Mouse (Mus musculus) hematopoietic stem cell, adult 5-6 weeks (primary cell): ENCODE data around the gene Slc5a11. TPM values are rescaled to one million over a fixed set of nuclear protein-coding genes. Genes with fewer than 3 reads are reported as not detected.

ENCODE experiments used
- ATAC-seq, 2 experiments: fragments of 125-278 bp in 1 of 2; replicated peaks in 1 of 2; 2 replicates each; pipeline ENCODE4 v1.8.0; 2016 to 2017; ENCODE audit warnings: inconsistent platforms in 2 of 2, mild to moderate bottlenecking in 2 of 2, moderate number of reproducible peaks in 2 of 2, low read depth in 1 of 2, moderate TSS enrichment in 1 of 2; ENCODE audit not compliant: low FRiP score in 2 of 2, poor library complexity in 2 of 2, severe bottlenecking in 2 of 2, insufficient read depth in 1 of 2, low TSS enrichment in 1 of 2
- total RNA-seq: library from RNA; stranded (forward); fragments of 172-1452, 232-1000 nt; gene quantifications from 2 replicates; pipeline ENCODE4 v1.2.3, GENCODE M21; 2017

The Slc5a11 gene
- total RNA-seq = 0.50 and 1.3 TPM in 2 replicates

DNA sequence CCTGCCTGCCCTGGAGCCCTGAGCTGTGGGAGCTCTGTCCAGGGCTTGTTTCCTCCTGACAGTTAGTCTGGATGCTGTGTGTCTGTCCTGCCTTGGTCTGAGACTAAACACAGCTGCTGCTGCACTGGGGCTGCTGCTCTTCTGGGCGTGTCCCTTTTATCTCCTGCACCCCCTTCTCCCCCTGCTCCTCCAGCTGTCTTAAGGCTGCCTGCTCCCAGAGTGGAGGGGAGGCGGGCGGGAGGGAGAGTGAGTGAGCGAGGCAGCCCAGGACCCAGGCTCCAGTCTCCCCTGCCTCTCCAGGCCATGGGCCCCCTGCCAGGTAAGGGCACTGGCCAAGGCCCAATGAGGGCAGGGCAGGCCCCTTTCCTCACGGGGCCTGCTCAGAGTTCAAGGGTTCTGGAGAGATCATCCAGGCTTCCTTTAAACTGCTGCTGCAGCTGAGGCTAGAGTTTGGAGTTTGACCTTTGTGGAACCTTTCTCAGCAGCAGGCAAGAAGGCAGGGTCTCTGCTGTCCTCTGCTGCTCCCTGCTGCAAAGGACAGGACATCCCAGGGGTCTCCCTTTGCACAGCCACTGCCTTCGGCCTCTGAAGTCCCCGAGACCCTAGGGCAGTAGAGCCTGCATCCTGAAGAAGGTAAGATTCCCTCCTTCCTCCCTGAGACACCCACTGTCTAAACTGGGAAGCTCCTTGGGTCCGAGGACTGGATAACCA lies at the start of gene Slc5a11:
Gene Slc5a11 (plus strand): TSS at position 416 of the 711 bp plus-strand sequence.
- no peak for ATAC-seq

DNA sequence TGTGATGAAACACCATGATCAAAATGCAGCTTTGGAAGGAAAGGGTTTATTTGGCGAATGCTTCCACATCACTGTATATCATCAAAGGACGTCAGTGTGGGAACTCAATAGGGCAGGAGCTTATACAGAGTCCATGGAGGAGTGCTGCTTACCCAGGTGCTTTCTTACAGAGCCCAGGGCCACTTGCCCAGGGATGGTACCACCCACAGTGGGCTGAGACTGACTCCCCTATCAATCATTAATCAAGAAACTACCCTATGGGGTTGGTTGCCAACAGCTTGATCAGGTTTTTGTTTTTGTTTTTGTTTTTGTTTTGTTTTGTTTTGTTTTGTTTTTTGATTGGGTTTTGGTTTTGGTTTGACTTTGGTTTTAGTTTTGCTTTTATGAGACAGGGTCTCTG lies 47.1 kb upstream of the Slc5a11 start:
- ATAC-seq = no peak

DNA sequence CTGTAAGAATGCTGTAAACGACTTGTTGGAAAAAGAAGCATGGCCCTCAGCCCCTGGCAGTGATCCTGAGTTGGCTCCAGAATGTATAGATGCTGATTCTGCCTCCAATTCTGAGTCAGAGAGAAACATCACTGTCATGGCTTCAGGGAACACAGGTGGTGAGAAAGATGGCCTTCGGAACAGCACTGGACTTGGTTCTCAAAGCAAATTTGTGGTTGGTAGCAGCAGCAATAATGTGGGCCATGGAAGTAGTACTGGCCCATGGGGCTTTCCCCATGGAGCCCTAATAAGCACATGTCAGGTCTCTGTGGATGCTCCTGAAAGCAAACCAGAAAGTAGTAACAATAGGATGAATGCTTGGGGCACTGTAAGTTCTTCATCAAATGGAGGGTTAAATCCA lies 45.0 kb upstream of the Slc5a11 start:
- ATAC-seq = no peak

DNA sequence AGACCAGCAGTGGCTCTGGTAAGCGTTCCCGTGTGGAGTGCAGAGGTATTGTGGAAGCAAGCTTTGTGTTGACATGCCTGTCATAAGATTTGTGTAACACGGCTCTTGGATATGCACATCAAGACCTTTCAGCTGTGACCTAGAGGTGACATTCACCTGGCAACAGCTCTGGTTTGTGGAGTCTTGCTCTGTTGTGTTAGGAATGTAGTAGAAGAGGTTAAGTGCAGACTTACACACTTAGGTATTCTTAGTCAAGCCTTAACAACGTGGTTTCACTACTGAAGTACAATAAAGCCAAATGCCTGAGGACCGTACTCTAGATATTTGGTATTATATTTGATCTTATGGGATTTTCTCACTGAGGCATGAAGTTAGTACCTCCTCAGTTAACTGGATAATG lies 42.5 kb upstream of the Slc5a11 start:
- ATAC-seq = no peak

DNA sequence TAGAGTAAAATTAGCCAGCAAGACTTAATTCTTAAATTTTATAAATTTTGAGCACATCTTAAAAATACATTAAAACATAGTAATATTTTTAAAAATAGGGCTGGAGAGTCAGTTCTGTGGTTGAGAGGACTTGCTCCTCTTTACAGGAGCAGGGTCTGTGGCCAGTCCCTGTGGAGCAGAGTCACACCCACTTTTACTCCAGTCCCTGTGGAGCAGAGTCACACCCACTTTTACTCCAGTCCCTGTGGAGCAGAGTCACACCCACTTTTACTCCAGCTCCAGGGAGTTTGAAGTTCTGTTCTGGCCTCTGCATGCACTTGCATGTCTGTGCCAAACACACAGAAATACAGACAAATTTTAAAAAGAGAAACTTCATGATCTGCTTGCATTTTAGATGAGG lies 37.4 kb upstream of the Slc5a11 start:
- no peak for ATAC-seq

DNA sequence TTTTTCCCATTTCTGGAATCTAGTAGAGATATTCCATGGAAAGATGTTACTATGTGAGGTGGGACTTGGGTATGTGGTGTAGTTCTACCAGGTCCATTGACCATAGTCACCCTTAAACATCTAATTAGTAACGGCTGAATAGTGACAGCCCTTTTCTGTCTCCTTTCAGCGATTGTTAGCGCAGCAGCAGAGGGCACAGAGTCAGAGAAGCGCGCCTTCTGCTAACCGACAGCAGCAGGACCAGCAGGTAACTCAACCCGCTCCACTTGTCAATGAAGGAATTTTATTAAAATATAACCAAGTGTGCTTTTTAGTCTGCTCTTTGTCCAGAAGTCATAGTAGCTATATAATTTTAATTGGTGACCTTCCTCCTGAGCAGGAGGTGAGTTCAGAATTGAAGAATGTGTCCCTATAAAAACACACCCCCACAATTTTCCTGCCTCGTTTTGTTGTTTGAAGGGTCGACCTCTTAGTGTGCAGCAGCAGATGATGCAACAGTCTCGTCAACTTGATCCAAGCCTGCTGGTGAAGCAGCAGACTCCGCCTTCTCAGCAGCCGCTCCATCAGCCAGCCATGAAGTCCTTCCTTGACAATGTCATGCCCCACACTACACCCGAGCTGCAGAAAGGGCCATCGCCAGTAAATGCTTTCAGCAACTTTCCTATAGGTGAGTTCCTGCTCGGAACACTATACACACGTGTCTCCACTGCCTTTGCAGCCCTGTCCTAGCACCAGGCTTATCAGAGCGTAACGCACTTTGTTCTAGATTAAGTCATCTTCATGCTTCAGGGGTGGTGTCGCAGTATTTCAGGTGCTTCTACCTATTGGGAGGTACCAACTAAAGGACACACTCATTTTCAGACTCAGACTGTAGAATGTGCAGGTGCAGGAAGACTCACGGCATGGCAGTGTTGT lies 32.5 kb upstream of the Slc5a11 start:
- no peak for ATAC-seq

DNA sequence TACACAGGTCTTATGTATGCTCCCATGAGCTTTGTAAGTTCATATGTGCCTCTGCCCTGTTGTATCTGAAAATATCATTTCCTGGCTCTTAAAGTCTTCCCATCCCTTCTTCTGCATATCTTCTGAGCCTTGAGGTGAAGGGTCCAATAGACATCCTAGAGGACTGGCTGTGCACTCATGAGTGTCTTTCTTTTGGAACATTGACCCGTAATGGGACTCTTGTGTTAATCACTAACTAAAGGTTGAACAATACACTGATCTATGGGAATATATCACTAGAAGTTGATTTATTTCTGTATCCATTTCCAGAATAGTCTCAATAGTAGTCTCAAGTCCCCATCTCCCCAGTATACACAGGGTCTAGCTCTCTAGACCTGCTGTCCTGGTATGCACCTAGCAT lies 29.7 kb upstream of the Slc5a11 start:
- no peak for ATAC-seq

DNA sequence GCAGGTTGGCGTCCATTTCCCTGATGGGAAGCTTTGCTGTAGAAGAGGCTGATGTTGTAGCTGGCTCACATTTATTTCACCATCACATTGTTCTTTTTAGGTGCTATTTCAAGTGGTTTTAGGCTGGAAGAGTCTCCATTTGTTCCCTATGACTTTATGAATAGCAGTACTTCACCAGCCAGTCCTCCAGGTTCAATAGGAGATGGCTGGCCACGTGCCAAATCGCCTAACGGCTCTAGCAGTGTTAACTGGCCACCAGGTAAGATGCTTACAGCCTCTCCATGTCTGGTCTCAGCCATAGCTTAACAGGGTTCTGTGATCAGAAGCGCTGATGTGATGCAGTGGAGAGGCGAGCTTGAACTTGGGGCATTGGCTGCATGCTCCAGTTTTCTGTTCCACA lies 28.1 kb upstream of the Slc5a11 start:
- ATAC-seq = no peak

DNA sequence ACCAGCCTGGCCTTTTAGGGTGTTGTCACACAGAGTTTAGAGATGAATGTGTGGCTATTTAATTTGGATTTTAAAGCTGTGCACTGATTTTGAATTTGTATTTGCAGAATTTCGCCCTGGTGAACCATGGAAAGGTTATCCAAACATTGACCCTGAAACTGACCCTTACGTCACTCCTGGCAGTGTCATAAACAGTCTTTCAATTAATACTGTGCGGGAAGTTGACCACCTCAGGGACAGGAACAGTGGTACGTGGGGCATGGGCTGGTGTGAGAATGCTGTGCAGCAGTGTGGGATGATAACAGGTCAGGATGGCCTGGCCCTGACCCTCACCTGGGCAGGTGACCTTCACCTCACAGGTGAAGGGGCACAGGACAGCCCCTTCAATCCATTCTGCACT lies 27.3 kb upstream of the Slc5a11 start:
- ATAC-seq = no peak

DNA sequence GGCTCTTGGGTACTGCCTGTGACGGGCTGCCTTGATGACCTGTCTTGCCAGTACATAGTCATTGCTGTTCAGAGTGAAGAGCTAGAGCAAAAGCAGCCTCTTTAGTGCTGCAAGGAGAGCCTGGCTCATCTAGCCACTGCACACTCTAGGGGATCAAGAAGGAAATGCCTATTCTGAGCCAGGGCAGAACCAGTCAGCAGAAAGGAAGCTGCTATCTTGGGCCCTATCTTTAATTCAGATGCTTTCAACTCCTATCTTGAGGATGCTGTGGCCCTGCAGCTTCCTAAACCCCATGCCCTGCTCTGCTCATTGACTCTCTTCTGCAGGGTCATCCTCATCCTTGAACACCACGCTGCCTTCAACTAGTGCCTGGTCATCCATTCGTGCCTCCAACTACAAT lies 26.1 kb upstream of the Slc5a11 start:
- no peak for ATAC-seq

DNA sequence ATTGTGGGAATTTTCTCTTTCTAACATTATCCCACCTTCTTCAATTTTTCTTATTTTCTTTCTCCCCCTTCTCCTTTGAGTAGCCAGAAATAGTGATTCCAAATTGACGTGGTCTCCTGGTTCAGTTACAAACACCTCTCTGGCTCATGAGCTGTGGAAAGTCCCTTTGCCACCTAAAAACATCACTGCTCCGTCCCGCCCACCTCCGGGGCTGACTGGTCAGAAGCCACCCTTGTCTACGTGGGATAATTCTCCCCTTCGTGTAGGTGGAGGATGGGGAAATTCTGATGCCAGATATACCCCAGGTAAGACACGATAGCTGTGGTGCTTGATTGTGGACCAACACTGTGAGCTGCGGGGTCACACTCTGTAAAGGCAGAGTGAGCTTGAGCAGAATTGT lies 24.8 kb upstream of the Slc5a11 start:
- no peak for ATAC-seq

DNA sequence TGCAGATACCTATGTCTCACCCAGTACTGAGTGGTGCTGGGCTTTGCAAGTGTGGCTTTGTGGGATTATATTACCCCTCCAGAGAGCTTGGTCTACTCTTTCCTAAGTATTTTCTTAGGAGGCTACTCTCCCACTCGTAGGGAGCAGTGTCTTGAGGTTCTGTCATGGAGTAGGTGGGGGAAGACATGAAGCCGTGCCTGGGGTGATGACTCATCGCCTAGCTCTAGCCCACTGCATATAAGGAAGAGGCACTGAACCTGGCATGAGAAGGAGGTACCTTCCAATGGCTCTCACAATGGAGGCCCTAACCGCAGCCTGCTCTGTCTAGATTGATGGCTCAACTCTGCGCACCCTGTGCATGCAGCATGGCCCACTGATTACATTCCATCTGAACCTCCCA lies 22.8 kb upstream of the Slc5a11 start:
- no peak for ATAC-seq

DNA sequence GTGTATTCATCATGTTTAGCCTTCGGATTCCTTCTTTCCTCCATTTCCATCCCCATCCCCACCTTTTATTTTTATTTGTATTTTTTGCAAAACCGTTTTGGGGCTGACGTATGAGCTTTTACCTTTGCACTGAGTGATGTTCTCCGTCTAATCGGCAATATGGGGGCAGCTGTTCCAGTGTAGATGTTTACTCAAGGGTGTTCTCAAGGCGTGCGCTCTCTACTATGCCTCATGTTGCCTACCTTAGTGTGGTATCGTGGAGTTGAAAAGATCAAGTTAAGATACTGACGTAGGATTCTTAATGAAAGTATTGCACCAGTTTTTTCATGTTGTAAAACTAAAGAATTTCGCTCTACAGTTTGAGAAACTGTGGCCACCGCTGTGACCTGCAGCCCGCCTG lies 21.4 kb upstream of the Slc5a11 start:
- no peak for ATAC-seq

DNA sequence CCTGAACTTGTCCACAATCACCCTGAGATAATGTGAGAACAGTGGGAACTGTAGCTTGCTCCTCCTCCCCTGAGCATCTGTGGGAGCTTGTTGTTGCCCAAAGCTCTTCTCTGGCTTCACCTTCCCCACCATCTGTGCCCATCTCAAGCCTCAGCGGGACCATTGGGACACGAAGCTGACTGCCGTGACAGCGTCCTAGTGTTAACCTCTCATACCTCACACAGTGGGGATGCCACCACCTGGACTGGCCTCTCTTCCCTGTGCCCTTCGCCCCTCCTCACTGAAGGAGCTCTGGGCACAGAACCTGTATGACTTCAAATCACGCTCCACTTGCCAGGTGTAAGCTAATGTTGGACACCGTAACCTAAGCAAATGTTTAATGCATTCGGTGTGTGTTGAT lies 19.9 kb upstream of the Slc5a11 start:
- ATAC-seq = no peak

DNA sequence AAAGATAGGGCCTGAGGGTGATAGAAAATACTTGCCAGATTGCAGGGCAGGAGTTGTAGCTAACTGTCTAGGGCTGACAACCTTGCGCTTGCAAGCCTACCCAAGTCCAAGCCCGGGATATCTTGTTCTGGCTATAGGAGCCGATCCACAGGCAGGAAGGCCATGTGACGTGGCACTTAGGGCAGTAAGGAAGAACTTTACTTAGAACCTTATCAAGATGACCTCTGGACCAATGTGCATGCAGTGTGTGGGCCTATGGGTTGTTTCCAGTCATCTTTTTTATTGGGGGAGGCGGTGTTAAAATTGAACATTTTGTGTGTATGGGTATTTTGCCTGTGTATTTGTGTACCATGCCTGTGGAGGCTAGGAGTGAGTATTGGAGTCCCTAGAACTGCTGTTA lies 18.1 kb upstream of the Slc5a11 start:
- no peak for ATAC-seq

DNA sequence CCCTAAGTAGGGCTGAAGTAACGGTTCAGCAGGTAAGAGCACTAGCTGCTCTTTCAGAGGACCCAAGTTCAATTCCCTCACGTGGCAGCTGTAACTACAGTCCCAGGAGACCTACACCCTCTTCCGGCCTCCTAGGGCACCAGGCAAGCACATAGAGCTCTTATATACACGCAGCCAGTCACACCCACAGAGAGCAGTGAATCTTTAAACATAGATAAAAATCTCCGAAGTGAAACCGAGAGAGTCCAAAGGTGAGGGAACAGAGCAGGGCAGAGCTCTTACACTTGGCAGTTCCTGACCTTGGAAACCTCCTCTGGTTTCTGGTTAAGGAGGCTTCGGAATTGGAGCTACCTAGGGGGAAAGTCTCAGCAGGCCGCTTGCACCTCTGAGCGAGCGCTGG lies 15.9 kb upstream of the Slc5a11 start:
- no peak for ATAC-seq

DNA sequence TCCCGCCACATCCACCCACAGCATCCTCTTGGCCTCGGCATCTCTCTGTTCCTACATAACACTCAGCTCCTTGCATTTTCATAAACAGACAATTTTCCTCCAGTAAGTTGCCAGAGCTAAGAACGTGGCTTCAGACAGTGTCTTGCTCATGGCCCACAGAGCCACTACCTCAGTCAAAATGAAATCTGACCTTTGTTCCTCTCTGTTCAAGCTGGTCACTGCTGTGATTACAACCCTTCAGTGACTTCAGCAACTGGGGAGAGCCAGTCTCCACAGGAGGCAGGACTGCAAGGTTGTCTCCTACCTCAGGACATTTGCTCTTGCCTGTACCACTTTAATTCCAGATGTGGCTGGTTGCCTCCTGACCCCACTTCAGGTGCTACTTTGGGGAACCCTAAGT lies 15.4 kb upstream of the Slc5a11 start:
- ATAC-seq = no peak

DNA sequence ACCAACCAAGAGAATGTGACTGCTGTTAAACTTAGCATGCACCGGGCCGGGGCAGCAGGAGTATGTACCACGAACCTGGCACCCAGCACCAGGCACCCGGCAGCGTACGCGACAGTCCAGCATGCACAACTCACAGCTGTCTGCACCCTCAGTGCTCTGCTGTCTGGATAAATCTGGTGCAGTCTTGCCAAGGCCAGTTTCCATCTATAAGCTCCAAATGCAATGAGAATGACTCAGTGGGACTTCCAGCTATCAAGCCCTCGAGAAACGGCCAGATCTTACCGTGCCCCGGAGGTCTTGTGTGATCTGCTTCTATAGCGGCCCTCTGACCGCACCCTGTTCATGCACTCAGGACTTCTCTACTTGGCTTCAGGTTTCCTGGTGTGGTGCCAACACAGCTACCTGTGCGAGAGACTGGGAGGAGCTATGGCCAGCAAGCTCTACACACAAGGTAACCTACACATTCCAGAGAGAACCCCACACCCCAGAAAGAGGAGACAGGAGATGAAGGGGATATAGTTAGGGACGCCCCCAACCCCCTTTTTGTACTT lies 14.8 kb upstream of the Slc5a11 start:
- no peak for ATAC-seq
